Mouse (Mus musculus) liver, postnatal 0 days (tissue): ENCODE data around the gene Pabpc1l. TPM values are rescaled to one million over a fixed set of nuclear protein-coding genes. Genes with fewer than 3 reads are reported as not detected.
"Not testable (repeated sequence)": the region's sequence is repeated elsewhere in the genome, so short reads cannot be mapped to it uniquely, and the experiment has no call there.

Experiments used
- ATAC-seq: fragments of 200-750 bp; cut with Nextera tagmentation; 2 replicates; pipeline ENCODE4 v1.8.0; 2017; ENCODE audit warnings: mild to moderate bottlenecking, moderate library complexity
- DNase-seq: peaks from one replicate; pipeline ENCODE4 v3.0.0-alpha.2; 2016
- H3K27ac ChIP-seq: fragments of 300-500 bp; sonication (generic); 2 replicates; pipeline ENCODE4 v1.5.1; 2014; ENCODE audit warnings: antibody characterized with exemption, moderate library complexity, mild to moderate bottlenecking, low read depth
- H3K27me3 ChIP-seq: fragments of 300-500 bp; sonication (generic); 2 replicates; pipeline ENCODE4 v1.6.1; 2014; ENCODE audit warnings: low read length, control low read depth, mixed read lengths; ENCODE audit not compliant: insufficient read depth
- H3K36me3 ChIP-seq: fragments of 300-500 bp; sonication (generic); replicated peaks from 2 replicates; pipeline ENCODE4 v1.6.1; 2014; ENCODE audit warnings: mild to moderate bottlenecking, control low read depth, low read length, moderate library complexity, mixed read lengths; ENCODE audit not compliant: insufficient read depth
- H3K4me1 ChIP-seq: fragments of 300-500 bp; sonication (generic); 2 replicates; pipeline ENCODE4 v1.6.1; 2014; ENCODE audit warnings: antibody characterized with exemption, mild to moderate bottlenecking, control low read depth; ENCODE audit not compliant: insufficient read depth
- H3K4me2 ChIP-seq: fragments of 300-500 bp; sonication (generic); 2 replicates; pipeline ENCODE4 v1.6.1; 2014; ENCODE audit warnings: low read depth, mild to moderate bottlenecking, low read length, moderate library complexity, mixed read lengths
- H3K4me3 ChIP-seq: fragments of 300-500 bp; sonication (generic); 2 replicates; pipeline ENCODE4 v1.5.1; 2014; ENCODE audit warnings: low read depth, low read length
- H3K9ac ChIP-seq: fragments of 300-500 bp; sonication (generic); replicated peaks from 2 replicates; pipeline ENCODE4 v1.6.1; 2014; ENCODE audit warnings: mild to moderate bottlenecking, moderate library complexity
- H3K9me3 ChIP-seq: fragments of 300-500 bp; sonication (generic); 2 replicates; pipeline ENCODE4 v1.6.1; 2016; ENCODE audit warnings: mild to moderate bottlenecking, control low read depth, low read length, mixed read lengths
- CTCF ChIP-seq: sonication (generic); IDR thresholded peaks from 2 replicates; pipeline ENCODE4 v1.5.1; 2016; ENCODE audit warnings: antibody characterized with exemption, low read depth
- EP300 ChIP-seq: IDR thresholded peaks from 2 replicates; pipeline ENCODE4 v1.6.1; 2016; ENCODE audit warnings: antibody characterized with exemption, low read depth, mild to moderate bottlenecking
- WGBS: fragments of 180-500 bp; shearing (Covaris S2); extraction: QIAGEN DNeasy Blood & Tissue Kit; methylation state at CpG from one replicate; pipeline ENCODE4 v1.1.7; 2014; ENCODE audit not compliant: insufficient replicate concordance; 5-methylcytosine and 5-hydroxymethylcytosine counted together
- polyA plus RNA-seq: library from polyadenylated mRNA; unstranded; fragments of >200 nt; fragmentation: Nextera tagmentation; extraction: Ambion mirVana; gene quantifications from 2 replicates; pipeline ENCODE4 v1.2.1, GENCODE M21; 2015

Gene Pabpc1l
- polyA plus RNA-seq, 1 experiment from 2014 or later: 0.46 TPM

GRCm38 (mm10) chr2:164070142-164070764, 45.0 kb downstream of the Pabpc1l start, which contains the start of gene Stk4:
Gene Stk4 (plus strand): TSS chr2:164070322.
- Histone ChIP-seq H3K9me3 (no peaks in the 10 kb centered on the region), H3K4me1 (peaks cover 21% of the 10 kb centered on the region), H3K27me3 (no peaks in the 10 kb centered on the region), H3K9ac (peak within 1 kb of the TSS; percentile 78), H3K4me2 (peak within 1 kb of the TSS; percentile 92), H3K4me3 (peak within 1 kb of the TSS; percentile 87), H3K27ac (peak within 1 kb of the TSS; percentile 63), H3K36me3 (peaks cover 14% of the 10 kb centered on the region)
- TF ChIP-seq EP300: no peak
- TF ChIP-seq CTCF: no peak
- ATAC-seq (peak; percentile 27), DNase-seq (no peak)
- under 1% methylated on average over 45 of the region's 45 CpGs for WGBS

- Histone ChIP-seq H3K27me3 (no peaks in the 10 kb centered on the region), H3K4me1 (peaks cover 24% of the 10 kb centered on the region), H3K9me3 (no peaks in the 10 kb centered on the region), H3K4me3 (peak within 1 kb of the TSS; percentile 87), H3K4me2 (peak within 1 kb of the TSS; percentile 92), H3K27ac (peak within 1 kb of the TSS; percentile 63), H3K36me3 (0 out of 2 replicates have a peak, but pooled peaks cover 9% of the 10 kb centered on the region), H3K9ac (peak within 1 kb of the TSS; percentile 78)
- under 1% methylated on average over 40 of the region's 55 CpGs for WGBS
- TF ChIP-seq EP300 (no peak), CTCF (no peak)
- ATAC-seq (peak; percentile 88), DNase-seq (peak; percentile 98)
These were observed 45.7 kb downstream of the Pabpc1l start, which contains the start of gene Tomm34 for GRCm38 (mm10) chr2:164070765-164071436. Gene Tomm34 (minus strand): TSS chr2:164071169.

- H3K27ac ChIP-seq: peak overlapping the region; percentile 63
- WGBS: 72% methylated on average over 11 of the region's 11 CpGs
- DNase-seq, H3K36me3 ChIP-seq, ATAC-seq, H3K9me3 ChIP-seq, H3K27me3 ChIP-seq: not testable (repeated sequence)
- H3K4me1 ChIP-seq: peaks cover 24% of the 10 kb centered on the region
- H3K4me3 ChIP-seq: peak overlapping the region; percentile 87
- H3K4me2 ChIP-seq: peak overlapping the region; percentile 92
- H3K9ac ChIP-seq: peak overlapping the region; percentile 78; the same call in 1 of the 2 replicates
These were observed 46.2 kb downstream of the Pabpc1l start for GRCm38 (mm10) chr2:164071437-164071820.

- DNase-seq: no peak
- Histone ChIP-seq H3K36me3 (0 out of 2 replicates have a peak, but pooled peaks cover under 1% of the 10 kb centered on the region), H3K4me3 (no peak overlapping the region), H3K27me3 (no peaks in the 10 kb centered on the region), H3K4me1 (peaks cover 28% of the 10 kb centered on the region), H3K9ac (no peak overlapping the region), H3K27ac (no peak overlapping the region), H3K9me3 (no peaks in the 10 kb centered on the region), H3K4me2 (no peak overlapping the region)
- no peak for ATAC-seq
- TF ChIP-seq CTCF (no peak), EP300 (no peak)
- WGBS: 85% methylated on average over 2 of the region's 2 CpGs
These were observed 46.9 kb downstream of the Pabpc1l start for GRCm38 (mm10) chr2:164072109-164072508.

- DNase-seq (no peak), ATAC-seq (no peak)
- Histone ChIP-seq H3K4me3 (no peak overlapping the region), H3K4me1 (peaks cover 29% of the 10 kb centered on the region), H3K9ac (no peak overlapping the region), H3K4me2 (no peak overlapping the region), H3K36me3 (no peaks in the 10 kb centered on the region), H3K27me3 (no peaks in the 10 kb centered on the region), H3K9me3 (no peaks in the 10 kb centered on the region), H3K27ac (no peak overlapping the region)
- WGBS: 77% methylated on average over 7 of the region's 7 CpGs
- no peak for TF ChIP-seq EP300
- TF ChIP-seq CTCF: no peak
These were observed 47.9 kb downstream of the Pabpc1l start for GRCm38 (mm10) chr2:164073120-164073519.

- no peaks in the 10 kb centered on the region for H3K27me3 ChIP-seq
- peak overlapping the region; percentile 81 for H3K27ac ChIP-seq
- peak; percentile 99 for DNase-seq
- H3K4me3 ChIP-seq: peak overlapping the region; percentile 90
- peak overlapping the region; percentile 87 for H3K9ac ChIP-seq
- H3K36me3 ChIP-seq: no peaks in the 10 kb centered on the region
- H3K4me2 ChIP-seq: peak overlapping the region; percentile 90
- peak; percentile 25; the same call in 1 of the 2 replicates for TF ChIP-seq EP300
- TF ChIP-seq CTCF: peak; percentile 96
- ATAC-seq: peak; percentile 87
- 0% methylated on average over 48 of the region's 48 CpGs for WGBS
- H3K9me3 ChIP-seq: no peaks in the 10 kb centered on the region
- peaks cover 29% of the 10 kb centered on the region for H3K4me1 ChIP-seq
These were observed 48.8 kb downstream of the Pabpc1l start for GRCm38 (mm10) chr2:164073918-164074578.
